Mouse (Mus musculus) kidney, adult 10 weeks (tissue): Measurements from ENCODE around the gene Csn1s1. TPM values are rescaled to one million over a fixed set of nuclear protein-coding genes. Genes with fewer than 3 reads are reported as not detected.

Experiments used
- polyA plus RNA-seq: library from polyadenylated mRNA; stranded (reverse); fragments of 350-450 nt; fragmentation: Illumina TruSeq; extraction: RNeasy Lipid Tissue Mini Kit (QIAGEN cat#74804); gene quantifications from one replicate; pipeline ENCODE4 v1.2.3, GENCODE M21; 2014; ENCODE audit warnings: low read depth, low replicate concordance

Csn1s1 gene
- not detected for polyA plus RNA-seq

DNA sequence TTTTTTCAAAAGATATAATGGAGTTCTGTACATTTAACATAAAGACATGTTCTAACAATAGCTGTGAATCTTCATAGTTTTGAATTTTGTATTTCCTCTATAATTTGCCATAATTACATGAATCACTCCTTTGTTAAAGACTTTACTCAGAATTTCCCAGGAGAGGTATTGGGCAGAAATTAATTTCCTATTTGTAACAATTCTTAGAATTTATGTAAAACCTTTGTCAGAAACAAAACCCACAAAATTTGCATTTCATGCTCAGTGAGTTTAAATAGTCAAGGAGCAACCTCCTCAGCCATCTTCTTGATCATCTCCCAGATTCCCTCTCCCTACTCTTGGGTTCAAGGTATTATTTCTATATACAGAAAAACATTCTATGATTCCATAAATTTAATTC, at the start of gene Csn1s1:
Csn1s1 (plus strand) TSS at position 301 of the 400 bp plus-strand sequence.

DNA sequence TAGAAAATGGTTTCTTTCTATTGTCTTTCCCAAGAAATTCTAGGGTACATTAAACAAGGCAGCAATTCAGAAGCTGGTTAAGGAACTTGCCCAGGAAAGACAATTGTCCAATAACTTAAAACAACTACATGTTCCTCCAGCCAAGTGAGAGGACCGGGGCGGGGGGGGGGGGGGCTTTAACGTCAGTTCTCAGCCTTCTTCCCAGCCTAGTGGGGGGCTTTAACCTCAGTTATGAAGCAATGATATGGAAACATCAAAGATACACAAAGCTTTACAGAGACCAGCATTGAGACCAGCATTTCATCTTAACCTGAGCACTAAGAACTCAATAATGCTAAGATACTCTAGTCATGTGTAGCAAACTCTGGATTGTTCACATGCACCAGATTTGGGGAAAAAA, 33.5 kb downstream of the Csn1s1 start, which contains the start of gene Csn2:
Csn2 (minus strand) TSS at position 101 of the 400 bp plus-strand sequence.

Other genes with a start within 250 kb of the Csn1s1 start
- gene Ugt2b38, start 242.0 kb upstream of the Csn1s1 start, polyA plus RNA-seq: 391 TPM
- not detected for gene Ugt2a2, start 183.9 kb upstream of the Csn1s1 start, polyA plus RNA-seq
- not detected for gene Gm43638, start 179.4 kb upstream of the Csn1s1 start, polyA plus RNA-seq
- not detected for gene Ugt2a1, start 175.3 kb upstream of the Csn1s1 start, polyA plus RNA-seq
- 30.2 TPM for gene Sult1b1, start 128.0 kb upstream of the Csn1s1 start, polyA plus RNA-seq
- 3,352 TPM for gene Sult1d1, start 97.2 kb upstream of the Csn1s1 start, polyA plus RNA-seq
- gene Sult1e1, start 74.6 kb upstream of the Csn1s1 start, polyA plus RNA-seq: 0.36 TPM
- not detected for gene Csn2, start 33.4 kb downstream of the Csn1s1 start, polyA plus RNA-seq
- gene Csn1s2a, start 108.4 kb downstream of the Csn1s1 start, polyA plus RNA-seq: not detected
- not detected for gene Csn1s2b, start 141.9 kb downstream of the Csn1s1 start, polyA plus RNA-seq
- gene Prr27, start 159.5 kb downstream of the Csn1s1 start, polyA plus RNA-seq: not detected
- not detected for gene Odam, start 218.8 kb downstream of the Csn1s1 start, polyA plus RNA-seq